Mouse (Mus musculus) ovary, adult 2 months (tissue): ENCODE measurements around the gene Kdelc2. TPM values are rescaled to one million over a fixed set of nuclear protein-coding genes. Genes with fewer than 3 reads are reported as not detected.

Experiments
- polyA plus RNA-seq: library from polyadenylated mRNA; depleted of rRNA; stranded (reverse); fragments of >200 nt; gene quantifications from 2 replicates; pipeline ENCODE4 v1.2.3, GENCODE M21; 2012; rRNA removed

The Kdelc2 gene
- polyA plus RNA-seq: 12.1 and 23.5 TPM in 2 replicates

GRCm38 (mm10) chr9:53383951-53384866 lies at the start of gene Kdelc2:
Gene Kdelc2 (plus strand): TSS chr9:53384025.

GRCm38 (mm10) chr9:53402291-53402711 lies 18.5 kb downstream of the Kdelc2 start, which contains the start of gene 4930550C14Rik:
Gene 4930550C14Rik (plus strand): TSS chr9:53402325.

Other genes with a start within 250 kb of the Kdelc2 start
- 0.57 and 0.77 TPM in 2 replicates for gene Ddx10, start 136.0 kb upstream of the Kdelc2 start, polyA plus RNA-seq
- gene Exph5, start 82.4 kb upstream of the Kdelc2 start, polyA plus RNA-seq: 0.24 TPM in 2 replicates
- gene 4930550C14Rik, start 18.3 kb downstream of the Kdelc2 start, polyA plus RNA-seq: 0.16 and 0.24 TPM in 2 replicates
- gene Atm, start 152.7 kb downstream of the Kdelc2 start, polyA plus RNA-seq: 0.88 and 2.3 TPM in 2 replicates
- 3.3 and 5.6 TPM in 2 replicates for gene Npat, start 153.0 kb downstream of the Kdelc2 start, polyA plus RNA-seq
- gene Acat1, start 226.4 kb downstream of the Kdelc2 start, polyA plus RNA-seq: 19.6 and 21.5 TPM in 2 replicates